Mouse (Mus musculus) heart, adult 9 months (tissue): ENCODE measurements around the gene Cep19.

ENCODE experiments used
- DNase-seq, 2 experiments: peaks; one replicate each; pipeline ENCODE4 v3.0.0; 2022; ENCODE audit warnings: low spot score in 2 of 2

Cep19 gene

GRCm38 (mm10) chr16:32143766-32144165 is 44.2 kb downstream of the Cep19 start:
- no peak for DNase-seq

GRCm38 (mm10) chr16:32144592-32144991 is 45.0 kb downstream of the Cep19 start:
- no peak for DNase-seq

- DNase-seq = no peak
Measured at GRCm38 (mm10) chr16:32147589-32148207, 48.1 kb downstream of the Cep19 start.

- no peak for DNase-seq
Measured at GRCm38 (mm10) chr16:32153976-32154375, 54.4 kb downstream of the Cep19 start.

- no peak for DNase-seq
Measured at GRCm38 (mm10) chr16:32154437-32154836, 54.8 kb downstream of the Cep19 start.

GRCm38 (mm10) chr16:32156719-32157118 is 57.1 kb downstream of the Cep19 start:
- DNase-seq = no peak

- no peak for DNase-seq
Measured at GRCm38 (mm10) chr16:32157369-32157768, 57.8 kb downstream of the Cep19 start.
